In genomic region chr2:179352676-179353075, GRCm38 (mm10) we compare ENCODE assay signal across 27 mouse cellular contexts.
DNase-seq lines count a peak whose midpoint lies in the region; ATAC-seq and TF ChIP-seq lines count a peak whose summit lies in the region.
"Had no signal": no experiment of that assay in that cellular context is flagged by ENCODE, and none has a peak within 500 bp of the region (broad histone marks: within the 10 kb centered on the region; RNA-seq: fewer than 3 reads in every experiment).

No protein-coding gene starts in this region.

- no peak overlapping the region for H3K27ac ChIP-seq in liver, adult 2 months (replicated peaks; ENCODE audit: insufficient read depth, low read depth, low read length)
- H3K27ac ChIP-seq in liver, embryonic 11.5 days (ENCODE audit: low read depth, low read length), result no peak overlapping the region
- H3K27ac ChIP-seq: embryonic facial prominence, embryonic 10.5 days; embryonic facial prominence, embryonic 13.5 days; forebrain, embryonic 12.5 days; forebrain, embryonic 15.5 days; heart, adult 2 months; heart, embryonic 10.5 days; heart, embryonic 13.5 days; hindbrain, embryonic 12.5 days; hindbrain, embryonic 15.5 days had no signal

- no peak for TF ChIP-seq POLR2A in liver, adult 2 months (IDR thresholded peaks at IDR 0.05; ENCODE audit: extremely low read depth, insufficient read depth, low read length)

- 41% methylated on average over 3 of the region's 3 CpGs for WGBS in liver, adult 2 months
- 63% methylated on average over 3 of the region's 3 CpGs for WGBS in liver, embryonic 11.5 days

- peak; percentile 10 for DNase-seq in kidney, adult 18-20 months
- DNase-seq in kidney, postnatal 10 days, result no peak
- DNase-seq in kidney, adult 9 months, result peak; percentile 74
- no peak for DNase-seq in kidney, postnatal 14 days
- DNase-seq in liver, adult 2 months (ENCODE audit: extremely low read depth, low read depth, low spot score), result peak; percentile 2
- DNase-seq in liver, embryonic 11.5 days (ENCODE audit: low spot score), result no peak
- no peak for DNase-seq in cerebellum, postnatal 14 days
- DNase-seq: adrenal gland, adult 2 months; adrenal gland, postnatal 14 days; cerebellum, adult 11 months; cerebellum, adult 2 months; cerebellum, adult 9-11 months; cerebellum, postnatal 36 days; embryo, embryonic 11 days; gastrocnemius, postnatal 25 days; heart, adult 2 months; heart, postnatal 14 days had no signal

- no peaks in the 10 kb centered on the region for H3K79me2 ChIP-seq in liver, adult 2 months (ENCODE audit: control insufficient read depth, insufficient read depth, low read length)

- H3K9me3 ChIP-seq in liver, embryonic 11.5 days (ENCODE audit: control insufficient read depth, low read length), result no peaks in the 10 kb centered on the region
- H3K9me3 ChIP-seq: embryonic facial prominence, embryonic 10.5 days; embryonic facial prominence, embryonic 13.5 days; forebrain, embryonic 12.5 days; forebrain, embryonic 15.5 days; heart, embryonic 10.5 days; heart, embryonic 13.5 days; hindbrain, embryonic 12.5 days; hindbrain, embryonic 15.5 days had no signal

- no peaks in the 10 kb centered on the region for H3K27me3 ChIP-seq in liver, adult 2 months (ENCODE audit: control insufficient read depth, insufficient read depth, low read length)
- H3K27me3 ChIP-seq in liver, embryonic 11.5 days (replicated peaks; ENCODE audit: control insufficient read depth, insufficient read depth, low read length), result no peaks in the 10 kb centered on the region
- H3K27me3 ChIP-seq: embryonic facial prominence, embryonic 13.5 days; forebrain, embryonic 12.5 days; forebrain, embryonic 15.5 days; heart, embryonic 13.5 days; hindbrain, embryonic 12.5 days; hindbrain, embryonic 15.5 days had no signal

- H3K4me1 ChIP-seq in liver, adult 2 months (ENCODE audit: control insufficient read depth, insufficient read depth, low read length), result no peaks in the 10 kb centered on the region
- H3K4me1 ChIP-seq in liver, embryonic 11.5 days (replicated peaks; ENCODE audit: control insufficient read depth, insufficient read depth, low read length), result no peaks in the 10 kb centered on the region
- H3K4me1 ChIP-seq: embryonic facial prominence, embryonic 10.5 days; embryonic facial prominence, embryonic 13.5 days; forebrain, embryonic 15.5 days; heart, embryonic 10.5 days; heart, embryonic 13.5 days; hindbrain, embryonic 15.5 days had no signal

- no peak overlapping the region for H3K4me3 ChIP-seq in liver, adult 2 months (ENCODE audit: insufficient read depth, low read depth, low read length)
- H3K4me3 ChIP-seq in liver, embryonic 11.5 days (ENCODE audit: low read depth, low read length), result no peak overlapping the region
- H3K4me3 ChIP-seq: embryonic facial prominence, embryonic 10.5 days; embryonic facial prominence, embryonic 13.5 days; erythroblast, embryonic 14.5 days; forebrain, embryonic 12.5 days; forebrain, embryonic 15.5 days; heart, adult 2 months; heart, embryonic 10.5 days; heart, embryonic 13.5 days; hindbrain, embryonic 12.5 days; hindbrain, embryonic 15.5 days had no signal

- no peak for TF ChIP-seq CTCF in liver, adult 2 months (IDR thresholded peaks at IDR 0.05; ENCODE audit: low read depth, low read length)

- no peak overlapping the region for H3K9ac ChIP-seq in liver, adult 2 months (ENCODE audit: low read depth, low read length)
- no peak overlapping the region for H3K9ac ChIP-seq in liver, embryonic 11.5 days (ENCODE audit: low read depth, low read length)
- H3K9ac ChIP-seq: embryonic facial prominence, embryonic 13.5 days; forebrain, embryonic 12.5 days; forebrain, embryonic 15.5 days; heart, embryonic 13.5 days; hindbrain, embryonic 12.5 days; hindbrain, embryonic 15.5 days had no signal

- no peak overlapping the region for H3K4me2 ChIP-seq in liver, embryonic 11.5 days
- H3K4me2 ChIP-seq: embryonic facial prominence, embryonic 13.5 days; forebrain, embryonic 12.5 days; forebrain, embryonic 15.5 days; heart, embryonic 13.5 days; hindbrain, embryonic 12.5 days; hindbrain, embryonic 15.5 days had no signal

- ATAC-seq in liver, embryonic 11.5 days (replicated peaks; ENCODE audit: low FRiP score), result no peak
- ATAC-seq: CD4-positive, CD25-positive, alpha-beta regulatory T cell, adult 4 months; forebrain, embryonic 15.5 days had no signal

- no peaks in the 10 kb centered on the region for H3K36me3 ChIP-seq in liver, adult 2 months (ENCODE audit: control insufficient read depth, insufficient read depth, low read length)
- H3K36me3 ChIP-seq in liver, embryonic 11.5 days (ENCODE audit: control insufficient read depth, insufficient read depth, low read length), result no peaks in the 10 kb centered on the region
- H3K36me3 ChIP-seq: embryonic facial prominence, embryonic 10.5 days; embryonic facial prominence, embryonic 13.5 days; forebrain, embryonic 12.5 days; forebrain, embryonic 15.5 days; heart, embryonic 10.5 days; heart, embryonic 13.5 days; hindbrain, embryonic 12.5 days; hindbrain, embryonic 15.5 days had no signal

Comparison
In these comparisons a context has a peak if more than half of its experiments do, and no peak if none do; other contexts are left out.
1. DNase-seq: peak in kidney, adult 18-20 months (single experiment), kidney, adult 9 months (single experiment) and liver, adult 2 months (single experiment); none in kidney, postnatal 10 days (single experiment), kidney, postnatal 14 days (single experiment), liver, embryonic 11.5 days (single experiment) and cerebellum, postnatal 14 days (0 of 2).